Mouse (Mus musculus) myocyte (in vitro differentiated cells): Measurements from ENCODE around the gene Dock7.

Source experiments
- MYOG ChIP-seq, 3 experiments: IDR thresholded peaks; one replicate each; pipeline ENCODE4 v1.6.1; 2011; ENCODE audit warnings: control low read depth in 2 of 3, low read depth in 2 of 3, mild to moderate bottlenecking in 2 of 3; ENCODE audit not compliant: insufficient read length in 2 of 3, control insufficient read depth in 1 of 3, insufficient read depth in 1 of 3
- POLR2A ChIP-seq: IDR thresholded peaks from one replicate; pipeline ENCODE4 v1.6.1; 2011; ENCODE audit warnings: low read depth, mild to moderate bottlenecking, control low read depth, moderate library complexity; ENCODE audit not compliant: insufficient read length
- POLR2AphosphoS2 ChIP-seq: IDR thresholded peaks from one replicate; pipeline ENCODE4 v1.6.1; 2011; ENCODE audit warnings: low read depth, control low read depth; ENCODE audit not compliant: insufficient read length
- TCF3 ChIP-seq: IDR thresholded peaks from one replicate; pipeline ENCODE4 v1.6.1; 2011; ENCODE audit warnings: low read depth, control low read depth; ENCODE audit not compliant: insufficient read length
- USF1 ChIP-seq: IDR thresholded peaks from one replicate; pipeline ENCODE4 v1.6.1; 2011; ENCODE audit warnings: low read depth, mild to moderate bottlenecking, control low read depth, moderate library complexity

GRCm38 (mm10) chr4:98925250-98925781, 195.4 kb downstream of the Dock7 start:
- TF ChIP-seq USF1: no peak
- no peak for TF ChIP-seq POLR2A
- no peak for TF ChIP-seq TCF3
- TF ChIP-seq MYOG (IDR thresholded peaks at IDR 0.05; ENCODE audit: control insufficient read depth in 1 of 3, insufficient read depth in 1 of 3, insufficient read length in 2 of 3, low read depth in 2 of 3): no peak
- TF ChIP-seq POLR2AphosphoS2: no peak
